In genomic region chr11:110337289-110338245, GRCm38 (mm10) we compare ENCODE assay signal across 8 mouse cellular contexts. TPM values are rescaled to one million over a fixed set of nuclear protein-coding genes. Genes with fewer than 3 reads are reported as not detected.
A peak's percentile ranks its signal among the peaks of the same experiment; 100 is the strongest.
DNase-seq lines count a peak whose midpoint lies in the region; ATAC-seq lines count a peak whose summit lies in the region.

TSS of gene Abca5 (minus strand) at chr11:110337716.

- no peaks in the 10 kb centered on the region for H3K36me3 ChIP-seq in intestine, embryonic 14.5 days (ENCODE audit: control insufficient read depth, insufficient read depth, low read length)

- no peaks in the 10 kb centered on the region for H3K9me3 ChIP-seq in intestine, embryonic 14.5 days (ENCODE audit: control insufficient read depth, low read length)

- under 1% methylated on average over 95 of the region's 95 CpGs for WGBS in intestine, embryonic 14.5 days

- H3K9ac ChIP-seq in intestine, embryonic 14.5 days (ENCODE audit: low read length) = peak within 1 kb of the TSS; percentile 65

- H3K4me2 ChIP-seq in intestine, embryonic 14.5 days (ENCODE audit: low read length) = peak within 1 kb of the TSS; percentile 65

- no peak within 1 kb of the TSS for H3K27ac ChIP-seq in intestine, embryonic 14.5 days (ENCODE audit: low read depth)

- 0 out of 2 replicates have a peak, but pooled peaks cover 3% of the 10 kb centered on the region for H3K4me1 ChIP-seq in intestine, embryonic 14.5 days (replicated peaks; ENCODE audit: control insufficient read depth, insufficient read depth, low read length)

- intact Hi-C loops in gastrocnemius, postnatal 36 days (cut with DNase I) = no loop called here
- intact Hi-C loops in left cerebral cortex, postnatal 14 days (cut with DNase I) = no loop called here

- peak; percentile 71 for DNase-seq in adrenal gland, adult 8-10 months
- peak; percentile 85 for DNase-seq in embryo, embryonic 11.5 days (ENCODE audit: low read depth, low spot score)
- DNase-seq in gastrocnemius, postnatal 36 days = peak; percentile 77 to 83
- peak; percentile 94 for DNase-seq in intestine, embryonic 14.5 days (ENCODE audit: low spot score)
- peak; percentile 87 to 90 for DNase-seq in left cerebral cortex, postnatal 14 days (ENCODE audit: low spot score in 2 of 2)
- peak; percentile 90 for DNase-seq in right cerebral cortex, postnatal 25 days
- DNase-seq in urinary bladder, postnatal 36 days (ENCODE audit: low spot score in 2 of 2) = peak; percentile 78 to 83

- ATAC-seq in intestine, embryonic 14.5 days (replicated peaks; ENCODE audit: low FRiP score, low TSS enrichment, low read depth) = peak; percentile 92
- peak; percentile 77 for ATAC-seq in megakaryocyte-erythroid progenitor cell, adult 5-6 weeks (replicated peaks; ENCODE audit: low FRiP score, low TSS enrichment, poor library complexity, severe bottlenecking)

- peaks cover 3% of the 10 kb centered on the region; the same call in 1 of the 2 replicates for H3K27me3 ChIP-seq in intestine, embryonic 14.5 days (replicated peaks; ENCODE audit: control insufficient read depth, insufficient read depth, low read length)

- H3K4me3 ChIP-seq in intestine, embryonic 14.5 days (ENCODE audit: low read depth, low read length) = peak within 1 kb of the TSS; percentile 87

RNA-seq across cellular contexts. Expression of gene Abca5, which starts in this region (rescaled TPM):
- 10 to 100 TPM; 14.9 to 42.9 (median 21.1) TPM for total RNA-seq in adrenal gland, adult 8-10 months (2022)
- 1 to 10 TPM; 7.2 to 7.3 TPM for total RNA-seq in gastrocnemius, postnatal 36 days (2021)
- polyA plus RNA-seq in intestine, embryonic 14.5 days (2014; fragmentation: Nextera tagmentation; extraction: Ambion mirVana) = 4.7 and 5.4 TPM in 2 replicates
- total RNA-seq in left cerebral cortex, postnatal 14 days (2021) = 10 to 100 TPM; 36.2 to 38.6 TPM
- 5.6 TPM in 1 of 2 replicates, not detected in the other for total RNA-seq in megakaryocyte-erythroid progenitor cell, adult 5-6 weeks (2014; fragmentation: Nextera tagmentation)
- total RNA-seq in megakaryocyte-erythroid progenitor cell, adult 5-6 weeks (2017) = 0.47 and 0.57 TPM in 2 replicates
